In genomic region chr6:119924235-119925005, GRCm38 (mm10) we compare ENCODE assay signal across 9 mouse cellular contexts. TPM values are rescaled to one million over a fixed set of nuclear protein-coding genes. Genes with fewer than 3 reads are reported as not detected.
DNase-seq lines count a peak whose midpoint lies in the region; ATAC-seq and TF ChIP-seq lines count a peak whose summit lies in the region.
"Had no signal": no experiment of that assay in that cellular context is flagged by ENCODE, and none has a peak within 500 bp of the region (broad histone marks: within the 10 kb centered on the region; RNA-seq: fewer than 3 reads in every experiment).

No protein-coding gene starts in this region.

- no peak overlapping the region for H3K9ac ChIP-seq in ES-Bruce4 (ENCODE audit: low read depth, poor library complexity, severe bottlenecking)

- no peak for TF ChIP-seq EP300 in ES-Bruce4 (IDR thresholded peaks at IDR 0.05; ENCODE audit: insufficient read depth, low read depth, low read length)

- no peaks in the 10 kb centered on the region for H3K27me3 ChIP-seq in heart, embryonic 10.5 days (ENCODE audit: insufficient read depth, poor library complexity, severe bottlenecking)
- no peaks in the 10 kb centered on the region for H3K27me3 ChIP-seq in ES-Bruce4 (ENCODE audit: control insufficient read depth, insufficient read depth, low read length, poor library complexity, severe bottlenecking)

- H3K36me3 ChIP-seq in heart, embryonic 10.5 days = peaks cover 94% of the 10 kb centered on the region
- H3K36me3 ChIP-seq in ES-Bruce4 (ENCODE audit: control insufficient read depth, insufficient read depth, low read length, poor library complexity, severe bottlenecking) = peaks cover 73% of the 10 kb centered on the region

- no peak overlapping the region for H3K27ac ChIP-seq in heart, embryonic 10.5 days
- H3K27ac ChIP-seq in ES-Bruce4 (ENCODE audit: insufficient read depth, low read length) = no peak overlapping the region
- H3K27ac ChIP-seq: macrophage had no signal

- H3K4me3 ChIP-seq in heart, embryonic 10.5 days = no peak overlapping the region
- no peak overlapping the region for H3K4me3 ChIP-seq in ES-Bruce4 (ENCODE audit: low read depth, low read length)
- H3K4me3 ChIP-seq: erythroblast, embryonic 14.5 days had no signal

- no peaks in the 10 kb centered on the region for H3K4me1 ChIP-seq in heart, embryonic 10.5 days
- H3K4me1 ChIP-seq in ES-Bruce4 (ENCODE audit: control insufficient read depth, insufficient read depth, low read length) = no peaks in the 10 kb centered on the region

- 49% methylated on average over 4 of the region's 4 CpGs for WGBS in heart, embryonic 10.5 days

- peak; percentile 7 for TF ChIP-seq CTCF in ES-Bruce4 (IDR thresholded peaks at IDR 0.05; ENCODE audit: low read depth, low read length)

- TF ChIP-seq POLR2A in ES-Bruce4 (IDR thresholded peaks at IDR 0.05; ENCODE audit: insufficient read depth, low read length) = no peak

- ATAC-seq in monocyte, adult 5-6 weeks (replicated peaks; ENCODE audit: insufficient number of reproducible peaks, low FRiP score, low TSS enrichment, poor library complexity, severe bottlenecking) = no peak

- H3K9me3 ChIP-seq in heart, embryonic 10.5 days = no peaks in the 10 kb centered on the region
- H3K9me3 ChIP-seq in ES-Bruce4 (replicated peaks; ENCODE audit: control insufficient read depth, insufficient read depth, low read length, poor library complexity, severe bottlenecking) = no peaks in the 10 kb centered on the region

- DNase-seq in heart, postnatal 4 days = peak; percentile 34
- no peak for DNase-seq in heart, embryonic 10.5 days (ENCODE audit: low spot score)
- peak; percentile 31 for DNase-seq in adrenal gland, postnatal 14 days
- peak; percentile 33 to 42 for DNase-seq in layer of hippocampus, postnatal 36 days
- no peak for DNase-seq in B cell, adult 2 months

RNA-seq across cellular contexts. Expression of gene Rad52, which starts 21.9 kb away (rescaled TPM):
- 10 to 100 TPM; 14.8 to 15.4 TPM for total RNA-seq in heart, postnatal 4 days (2021)
- polyA plus RNA-seq in heart, embryonic 10.5 days (2016; fragmentation: Nextera tagmentation; extraction: Ambion mirVana) = 13.5 and 16.5 TPM in 2 replicates
- polyA plus RNA-seq in ES-Bruce4 (2011; ENCODE audit: insufficient read depth, insufficient read length, low read depth, missing spikeins) = 19.9 and 20.6 TPM in 2 replicates
- total RNA-seq in adrenal gland, postnatal 14 days (2021) = 14.2 and 15.3 TPM in 2 replicates
- 10 to 100 TPM; 37.3 to 37.7 TPM for total RNA-seq in layer of hippocampus, postnatal 36 days (2021)
- total RNA-seq in monocyte, adult 5-6 weeks (2017) = 9.5 to 23.1 TPM (median 14.6 TPM) in 3 replicates

Comparison
In these comparisons a context has a peak if more than half of its experiments do, and no peak if none do; other contexts are left out.
1. DNase-seq: peak in heart, postnatal 4 days (single experiment), adrenal gland, postnatal 14 days (single experiment) and layer of hippocampus, postnatal 36 days (2 of 2); none in heart, embryonic 10.5 days (single experiment) and B cell, adult 2 months (0 of 2).